Mouse (Mus musculus) liver, postnatal 0 days (tissue): ENCODE measurements at regions not wholly inside any gene's neighbourhood (a gene's known extent, or its start where the extent isn't known, plus 50 kb on each side); places are given as distances from the start of the nearest gene placed in this dataset.
"Not testable (repeated sequence)": the region's sequence is repeated elsewhere in the genome, so short reads cannot be mapped to it uniquely, and the experiment has no call there.

ENCODE experiments used
- ATAC-seq: fragments of 200-750 bp; cut with Nextera tagmentation; 2 replicates; pipeline ENCODE4 v1.8.0; 2017; ENCODE audit warnings: mild to moderate bottlenecking, moderate library complexity
- DNase-seq: peaks from one replicate; pipeline ENCODE4 v3.0.0-alpha.2; 2016
- H3K27ac ChIP-seq: fragments of 300-500 bp; sonication (generic); 2 replicates; pipeline ENCODE4 v1.5.1; 2014; ENCODE audit warnings: antibody characterized with exemption, moderate library complexity, mild to moderate bottlenecking, low read depth
- H3K27me3 ChIP-seq: fragments of 300-500 bp; sonication (generic); 2 replicates; pipeline ENCODE4 v1.6.1; 2014; ENCODE audit warnings: low read length, control low read depth, mixed read lengths; ENCODE audit not compliant: insufficient read depth
- H3K36me3 ChIP-seq: fragments of 300-500 bp; sonication (generic); replicated peaks from 2 replicates; pipeline ENCODE4 v1.6.1; 2014; ENCODE audit warnings: mild to moderate bottlenecking, control low read depth, low read length, moderate library complexity, mixed read lengths; ENCODE audit not compliant: insufficient read depth
- H3K4me1 ChIP-seq: fragments of 300-500 bp; sonication (generic); 2 replicates; pipeline ENCODE4 v1.6.1; 2014; ENCODE audit warnings: antibody characterized with exemption, mild to moderate bottlenecking, control low read depth; ENCODE audit not compliant: insufficient read depth
- H3K4me2 ChIP-seq: fragments of 300-500 bp; sonication (generic); 2 replicates; pipeline ENCODE4 v1.6.1; 2014; ENCODE audit warnings: low read depth, mild to moderate bottlenecking, low read length, moderate library complexity, mixed read lengths
- H3K4me3 ChIP-seq: fragments of 300-500 bp; sonication (generic); 2 replicates; pipeline ENCODE4 v1.5.1; 2014; ENCODE audit warnings: low read depth, low read length
- H3K9ac ChIP-seq: fragments of 300-500 bp; sonication (generic); replicated peaks from 2 replicates; pipeline ENCODE4 v1.6.1; 2014; ENCODE audit warnings: mild to moderate bottlenecking, moderate library complexity
- H3K9me3 ChIP-seq: fragments of 300-500 bp; sonication (generic); 2 replicates; pipeline ENCODE4 v1.6.1; 2016; ENCODE audit warnings: mild to moderate bottlenecking, control low read depth, low read length, mixed read lengths
- CTCF ChIP-seq: sonication (generic); IDR thresholded peaks from 2 replicates; pipeline ENCODE4 v1.5.1; 2016; ENCODE audit warnings: antibody characterized with exemption, low read depth
- EP300 ChIP-seq: IDR thresholded peaks from 2 replicates; pipeline ENCODE4 v1.6.1; 2016; ENCODE audit warnings: antibody characterized with exemption, low read depth, mild to moderate bottlenecking
- WGBS: fragments of 180-500 bp; shearing (Covaris S2); extraction: QIAGEN DNeasy Blood & Tissue Kit; methylation state at CpG from one replicate; pipeline ENCODE4 v1.1.7; 2014; ENCODE audit not compliant: insufficient replicate concordance; 5-methylcytosine and 5-hydroxymethylcytosine counted together

DNA sequence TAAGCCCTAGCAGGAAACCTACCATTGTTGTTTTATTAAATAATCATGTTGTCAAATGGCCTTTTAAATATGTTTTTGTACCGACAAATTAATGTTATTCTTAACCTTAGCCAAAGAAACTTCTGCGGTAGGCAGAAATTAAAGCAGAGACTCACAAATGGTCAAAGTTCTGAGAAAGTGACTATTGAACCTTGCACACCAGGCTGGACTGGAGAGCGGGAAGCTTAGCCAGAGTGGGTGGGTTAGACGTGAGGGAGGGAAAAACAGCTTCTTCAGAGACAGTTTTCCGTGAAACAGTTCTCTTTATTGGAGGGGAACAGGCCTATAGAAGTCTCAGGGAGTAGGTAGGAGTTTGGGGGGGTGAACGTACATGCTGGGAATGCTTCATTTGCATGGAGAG is 89.2 kb upstream of the Rbbp6 start:
- H3K27me3 ChIP-seq = no peaks in the 10 kb centered on the region
- H3K4me3 ChIP-seq = no peak overlapping the region
- TF ChIP-seq CTCF (no peak), EP300 (no peak)
- H3K27ac ChIP-seq = no peak overlapping the region
- no peak for ATAC-seq
- no peaks in the 10 kb centered on the region for H3K36me3 ChIP-seq
- H3K4me2 ChIP-seq = no peak overlapping the region
- no peak for DNase-seq
- WGBS = 73% methylated on average over 6 of the region's 6 CpGs
- no peaks in the 10 kb centered on the region for H3K9me3 ChIP-seq
- no peak overlapping the region for H3K9ac ChIP-seq
- H3K4me1 ChIP-seq = no peaks in the 10 kb centered on the region

DNA sequence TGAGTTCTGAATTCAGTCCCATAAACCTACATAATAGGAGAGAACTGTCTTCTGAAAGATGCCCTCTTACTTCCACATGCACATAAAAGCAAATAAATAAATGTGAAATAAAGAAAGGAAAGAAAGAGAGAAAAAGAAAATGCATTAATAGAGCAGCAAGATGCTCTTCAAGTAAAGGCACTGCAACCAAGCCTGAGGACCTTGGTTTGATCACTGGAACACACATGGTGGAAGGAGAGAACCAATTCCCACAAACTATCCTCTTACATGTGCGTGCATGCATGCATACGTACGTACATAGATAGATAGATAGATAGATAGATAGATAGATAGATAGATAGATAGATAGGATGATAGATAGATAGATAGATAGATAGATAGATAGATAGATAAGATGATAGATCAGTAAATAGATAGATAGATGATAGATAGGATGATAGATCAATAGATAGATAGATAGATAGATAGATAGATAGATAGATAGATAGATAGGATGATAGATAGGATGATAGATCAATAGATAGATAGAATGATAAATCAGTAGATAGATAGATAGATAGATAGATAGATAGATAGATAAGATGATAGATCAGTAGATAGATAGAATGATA is 83.5 kb upstream of the Rbbp6 start:
- DNase-seq, H3K27me3 ChIP-seq, H3K4me3 ChIP-seq, H3K4me2 ChIP-seq, H3K9ac ChIP-seq, H3K27ac ChIP-seq, H3K36me3 ChIP-seq, H3K4me1 ChIP-seq, ATAC-seq, H3K9me3 ChIP-seq: not testable (repeated sequence)
- WGBS = 88% methylated on average over 3 of the region's 3 CpGs

DNA sequence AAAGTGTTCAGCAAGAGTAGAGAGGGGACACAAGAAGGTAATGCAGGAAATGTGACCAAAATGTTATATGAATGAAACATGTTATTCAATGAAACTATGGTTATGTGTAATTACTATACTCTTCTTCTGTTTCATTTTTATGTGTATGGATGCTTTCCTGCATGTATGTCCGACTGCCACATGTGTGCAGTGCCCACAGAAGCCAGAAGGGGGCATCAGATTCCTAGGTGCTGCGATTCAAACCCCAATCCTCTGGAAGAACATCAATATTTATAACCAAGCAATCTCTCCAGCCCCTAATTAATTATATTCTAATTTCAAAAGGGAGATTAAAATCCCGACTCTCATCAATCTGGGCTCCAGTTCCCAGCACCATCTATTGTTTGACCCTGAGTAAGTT is 78.7 kb upstream of the Rbbp6 start:
- Histone ChIP-seq H3K4me1 (no peaks in the 10 kb centered on the region), H3K9ac (no peak overlapping the region), H3K27ac (no peak overlapping the region), H3K27me3 (no peaks in the 10 kb centered on the region), H3K4me3 (no peak overlapping the region), H3K4me2 (no peak overlapping the region), H3K9me3 (peaks cover 3% of the 10 kb centered on the region; the same call in 1 of the 2 replicates), H3K36me3 (no peaks in the 10 kb centered on the region)
- WGBS = 76% methylated on average over 3 of the region's 3 CpGs
- DNase-seq (no peak), ATAC-seq (no peak)
- TF ChIP-seq EP300 = no peak
- TF ChIP-seq CTCF = no peak

DNA sequence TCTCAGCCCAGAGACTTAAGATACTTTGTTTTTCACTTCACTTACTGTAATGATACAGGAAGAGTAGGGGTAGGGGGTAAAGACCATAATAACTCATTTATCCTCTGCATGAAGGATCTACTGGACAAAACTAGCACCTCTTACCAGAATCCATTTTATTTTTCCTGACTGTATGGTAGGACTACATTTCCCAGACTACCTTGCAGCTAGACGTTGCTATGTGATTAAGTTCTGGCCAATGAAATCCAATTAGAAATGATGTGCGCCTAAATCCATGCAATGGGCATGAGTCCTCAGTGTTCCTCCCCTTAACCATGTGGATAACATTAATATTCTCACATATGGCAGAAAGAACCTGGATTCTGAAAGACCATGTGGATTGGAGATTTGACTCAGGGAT is 68.3 kb upstream of the Rbbp6 start:
- H3K4me1 ChIP-seq = no peaks in the 10 kb centered on the region
- H3K4me3 ChIP-seq = no peak overlapping the region
- WGBS = 68% methylated on average over 2 of the region's 2 CpGs
- no peak overlapping the region for H3K9ac ChIP-seq
- H3K27me3 ChIP-seq = no peaks in the 10 kb centered on the region
- no peak for ATAC-seq
- no peak overlapping the region for H3K27ac ChIP-seq
- no peaks in the 10 kb centered on the region for H3K9me3 ChIP-seq
- TF ChIP-seq CTCF (no peak), EP300 (no peak)
- H3K36me3 ChIP-seq = no peaks in the 10 kb centered on the region
- no peak for DNase-seq
- no peak overlapping the region for H3K4me2 ChIP-seq

DNA sequence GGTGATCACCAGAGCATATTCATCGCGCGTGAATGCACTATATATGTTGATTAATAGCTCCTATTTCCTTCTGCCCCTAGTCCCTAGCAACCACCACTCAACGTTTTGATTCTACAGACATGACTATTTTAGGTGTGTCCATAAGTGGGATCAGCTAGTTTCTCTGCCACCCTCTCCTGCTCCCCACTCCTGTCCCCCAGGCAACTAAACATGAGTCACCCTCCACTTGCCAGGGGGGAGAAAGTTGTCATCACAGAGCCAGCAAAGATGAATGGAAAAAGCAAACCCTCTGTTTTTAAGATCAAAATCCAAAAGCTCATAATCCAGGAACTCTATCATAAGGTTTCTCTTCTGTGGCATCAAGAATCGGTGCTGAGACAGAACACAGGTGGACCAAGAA is 59.4 kb upstream of the Rbbp6 start:
- H3K4me2 ChIP-seq = no peak overlapping the region
- H3K9ac ChIP-seq = no peak overlapping the region
- no peak overlapping the region for H3K4me3 ChIP-seq
- 78% methylated on average over 5 of the region's 5 CpGs for WGBS
- no peaks in the 10 kb centered on the region for H3K9me3 ChIP-seq
- no peak overlapping the region for H3K27ac ChIP-seq
- no peaks in the 10 kb centered on the region for H3K36me3 ChIP-seq
- no peak for DNase-seq
- no peak for ATAC-seq
- no peaks in the 10 kb centered on the region for H3K4me1 ChIP-seq
- TF ChIP-seq CTCF (no peak), EP300 (no peak)
- H3K27me3 ChIP-seq = no peaks in the 10 kb centered on the region

DNA sequence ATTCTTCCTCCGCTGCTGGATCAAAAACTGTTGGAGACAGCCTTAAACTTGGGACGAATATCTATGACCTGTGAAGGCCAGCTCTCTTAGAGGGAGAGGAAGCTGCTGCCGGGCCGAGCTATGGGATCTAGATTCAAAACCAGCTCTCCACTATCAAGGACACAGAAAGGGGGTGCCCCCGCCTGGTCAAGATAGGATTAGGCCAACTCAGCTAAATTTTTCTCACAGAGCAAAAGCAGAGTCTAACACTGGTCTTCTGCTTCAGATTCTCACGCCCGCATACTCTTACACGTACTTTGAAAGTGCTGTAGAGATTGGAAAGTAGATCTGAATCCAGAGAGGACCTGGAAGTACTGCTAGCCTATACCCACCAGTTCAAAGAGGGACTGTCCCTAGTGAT is 56.2 kb upstream of the Rbbp6 start:
- H3K9me3 ChIP-seq = no peaks in the 10 kb centered on the region
- H3K4me1 ChIP-seq = no peaks in the 10 kb centered on the region
- H3K9ac ChIP-seq = no peak overlapping the region
- H3K36me3 ChIP-seq = no peaks in the 10 kb centered on the region
- H3K27me3 ChIP-seq = no peaks in the 10 kb centered on the region
- no peak overlapping the region for H3K27ac ChIP-seq
- no peak overlapping the region for H3K4me3 ChIP-seq
- H3K4me2 ChIP-seq = no peak overlapping the region
- TF ChIP-seq CTCF (no peak), EP300 (no peak)
- DNase-seq (no peak), ATAC-seq (no peak)
- 71% methylated on average over 8 of the region's 8 CpGs for WGBS
